Mouse (Mus musculus): ENCODE measurements around the gene Ppp1r3c.
"Not testable (repeated sequence)": the region's sequence is repeated elsewhere in the genome, so short reads cannot be mapped to it uniquely, and the experiment has no call there.

The Ppp1r3c gene

DNA sequence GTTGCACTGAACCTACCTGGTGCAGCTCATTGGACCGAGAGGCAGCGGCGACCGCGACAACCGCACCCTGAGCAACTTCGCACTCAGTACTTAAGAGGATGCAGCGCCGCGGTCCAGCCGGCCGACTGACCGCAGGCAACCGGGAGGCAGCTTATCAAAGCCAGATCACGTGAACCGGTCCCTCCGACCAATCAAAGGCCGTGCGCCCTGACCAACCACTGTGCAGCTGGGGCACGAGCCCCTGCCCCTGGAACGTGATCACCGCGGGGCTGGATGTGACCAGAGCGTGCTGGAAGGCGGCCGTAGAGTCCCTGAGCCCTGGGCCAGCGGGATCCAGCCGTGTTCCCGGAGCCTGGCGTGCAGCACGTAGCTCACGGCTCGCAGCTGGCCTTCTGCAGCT, at the start of gene Ppp1r3c:
Gene Ppp1r3c (minus strand): TSS at position 117 of the 400 bp plus-strand sequence.
- DNase-seq (ENCODE audit: extremely low read depth, low read depth, low spot score) = no peak

DNA sequence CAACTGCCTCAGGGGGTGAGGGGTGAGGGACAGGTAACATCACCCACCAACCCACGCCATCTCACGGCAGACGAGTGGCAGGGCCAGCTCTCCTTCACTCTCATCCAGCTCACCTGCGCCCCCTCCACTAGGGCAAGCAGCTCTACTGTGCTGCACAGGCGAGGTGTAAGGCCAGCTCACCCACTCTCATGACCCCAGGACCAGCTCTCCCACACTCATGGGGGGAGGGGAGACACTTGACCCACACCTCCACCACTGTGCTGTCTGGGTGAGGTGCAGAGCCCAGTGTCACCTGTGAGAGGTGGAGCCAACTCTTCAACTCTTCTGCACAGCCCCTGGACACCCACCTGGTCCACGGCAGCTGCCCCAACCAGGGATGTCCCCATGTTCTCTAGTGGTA, 46.7 kb upstream of the Ppp1r3c start:
- no peak for DNase-seq (ENCODE audit: extremely low read depth, low read depth, low spot score)

DNA sequence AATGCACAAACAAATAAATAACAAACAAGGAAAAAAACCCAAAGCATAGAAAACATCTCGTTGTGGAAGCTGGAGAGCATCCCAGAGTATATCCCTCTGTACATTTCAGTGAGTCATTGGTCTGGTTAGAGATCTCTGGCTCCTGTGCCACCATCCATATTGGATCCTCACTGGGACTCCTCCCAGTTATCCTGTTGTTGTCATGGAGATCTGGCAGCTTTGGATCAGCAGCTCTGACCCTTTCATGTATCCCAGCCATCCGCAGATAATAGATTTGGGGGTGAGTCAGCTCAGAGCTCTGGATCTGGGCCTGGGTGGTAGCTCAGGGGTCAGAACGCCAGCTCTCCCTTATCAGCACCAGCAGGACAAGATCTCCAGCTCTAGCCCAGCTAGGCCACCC, 46.1 kb upstream of the Ppp1r3c start:
- no peak for DNase-seq (ENCODE audit: extremely low read depth, low read depth, low spot score)

DNA sequence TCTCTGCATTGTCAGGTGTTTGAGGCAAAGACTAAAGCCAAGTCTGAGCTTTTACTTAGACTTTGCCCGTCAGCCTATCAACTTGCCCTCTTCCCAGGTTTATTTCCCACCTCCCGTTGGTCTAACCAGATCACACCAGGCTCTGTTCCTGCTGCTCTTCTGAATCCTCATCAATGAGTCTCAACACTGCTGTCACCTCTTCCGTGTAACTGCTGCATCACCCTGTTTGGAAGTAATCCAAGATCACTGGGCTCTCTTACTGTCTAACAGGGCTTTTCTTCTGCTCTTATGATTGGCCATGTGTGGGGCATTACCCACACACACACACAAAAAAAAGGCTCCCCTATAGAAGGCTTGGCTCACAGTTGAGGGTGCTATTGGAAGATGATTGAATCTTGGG, 45.5 kb upstream of the Ppp1r3c start:
- DNase-seq (ENCODE audit: extremely low read depth, low read depth, low spot score) = no peak

DNA sequence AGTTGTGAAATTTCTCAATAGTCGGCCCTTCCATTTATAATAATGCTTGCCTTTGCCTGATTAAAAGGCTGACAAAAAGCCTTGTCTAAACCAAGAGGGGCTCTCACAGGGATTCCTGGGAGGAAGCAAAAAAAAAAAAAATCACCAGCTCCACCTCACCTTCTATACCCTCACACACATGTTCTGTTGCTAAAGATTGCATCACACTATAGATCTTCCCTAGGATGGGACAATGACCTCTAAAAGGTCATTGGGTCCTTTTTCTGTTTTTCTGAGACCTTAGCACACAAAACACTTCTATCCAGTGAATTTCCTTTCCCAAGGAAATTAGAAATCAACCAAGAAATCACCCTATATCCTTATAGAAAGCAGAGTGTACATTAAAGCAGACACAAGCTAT, 43.9 kb upstream of the Ppp1r3c start:
- DNase-seq (ENCODE audit: extremely low read depth, low read depth, low spot score) = no peak

DNA sequence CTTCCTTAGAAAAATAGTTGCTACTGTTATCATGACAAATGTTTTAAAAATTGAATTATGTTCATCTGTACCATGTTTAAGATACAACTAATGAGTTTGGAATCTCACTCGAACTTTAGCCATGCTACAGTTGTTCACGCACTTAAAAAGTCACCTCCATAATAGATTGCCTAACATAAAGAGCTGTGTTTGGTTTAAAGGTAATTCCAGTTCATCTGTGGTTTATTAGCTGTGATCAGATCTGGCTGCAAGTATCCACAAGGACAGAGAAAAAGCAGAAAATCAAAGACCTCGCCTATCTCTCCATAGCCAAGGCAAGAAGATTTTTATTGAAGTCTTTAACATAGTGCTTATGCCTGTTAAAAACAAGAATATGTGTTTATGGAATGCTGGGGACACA, 43.3 kb upstream of the Ppp1r3c start:
- no peak for DNase-seq (ENCODE audit: extremely low read depth, low read depth, low spot score)

DNA sequence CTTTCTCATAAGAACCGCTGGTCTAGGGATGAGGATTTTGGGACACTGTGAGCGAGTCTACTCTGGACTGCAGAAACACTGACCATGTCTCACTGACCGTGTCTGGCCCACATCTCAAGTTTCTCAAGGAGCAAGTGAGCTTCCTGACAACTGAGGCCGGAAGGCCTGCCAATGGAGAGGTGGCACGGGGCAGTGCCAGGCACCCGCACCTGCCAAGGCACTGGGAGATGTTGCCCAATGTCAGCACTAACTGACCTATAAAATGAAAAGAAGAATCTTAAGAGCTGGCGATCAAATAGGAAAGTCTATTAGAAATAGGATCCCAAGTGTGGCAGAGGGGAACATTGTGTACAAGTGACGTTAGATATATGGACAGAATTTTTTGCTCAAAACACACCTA, 39.1 kb upstream of the Ppp1r3c start:
- peak; percentile 62 for DNase-seq (ENCODE audit: extremely low read depth, low read depth, low spot score)

DNA sequence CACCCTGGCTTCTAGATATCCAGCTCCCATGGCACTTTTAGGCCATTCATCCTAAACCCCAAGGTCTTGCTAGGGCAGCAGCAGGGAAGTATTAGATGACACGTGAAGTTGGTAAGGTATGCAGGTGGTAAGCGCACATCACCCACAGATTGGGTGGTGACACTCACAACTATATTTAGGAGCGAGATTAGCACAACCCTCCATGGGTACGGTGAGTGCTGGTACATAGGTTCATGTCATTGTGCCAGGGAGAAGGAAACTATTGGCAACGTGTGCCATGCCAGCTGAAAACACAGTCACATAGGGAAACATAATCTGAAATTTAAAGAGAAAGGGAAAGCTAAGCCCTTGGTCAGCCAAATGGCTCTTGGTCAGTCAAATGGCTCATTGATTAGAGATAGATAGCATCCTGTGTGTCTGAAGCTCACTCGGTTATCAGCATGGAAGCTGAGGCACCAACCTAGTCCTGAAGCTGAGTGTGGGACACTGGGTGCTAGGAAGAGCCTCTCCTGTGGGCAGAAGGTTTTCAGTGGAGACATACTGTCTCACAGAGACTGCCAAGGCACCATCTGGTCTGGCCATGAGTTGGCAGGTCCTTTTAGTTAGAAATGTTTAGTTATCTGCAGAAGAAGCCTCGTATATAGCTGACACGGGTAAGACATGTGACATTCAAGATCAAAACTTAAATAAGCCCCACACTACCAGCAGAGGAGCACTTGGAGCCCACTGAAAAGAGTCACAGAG, 37.4 kb upstream of the Ppp1r3c start:
- no peak for DNase-seq (ENCODE audit: extremely low read depth, low read depth, low spot score)

DNA sequence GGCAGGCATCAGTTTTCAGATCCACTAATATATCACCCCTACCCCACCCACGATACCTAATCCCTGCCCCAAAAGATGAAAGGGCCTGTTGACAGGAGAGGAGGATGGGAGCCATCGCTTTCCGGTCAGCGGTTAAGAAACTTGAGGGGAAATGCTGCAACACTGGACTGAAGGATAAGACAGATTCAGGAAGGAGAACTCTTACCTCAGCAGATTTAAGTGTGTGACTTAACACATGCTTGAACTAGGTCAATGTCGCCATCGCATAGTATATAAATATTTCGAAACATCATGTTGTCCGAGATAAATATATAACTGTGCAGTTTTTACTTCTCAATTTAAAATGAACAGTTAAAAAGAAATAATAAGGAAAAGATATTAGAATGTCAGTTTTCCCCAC, 31.6 kb upstream of the Ppp1r3c start:
- DNase-seq (ENCODE audit: extremely low read depth, low read depth, low spot score) = no peak

DNA sequence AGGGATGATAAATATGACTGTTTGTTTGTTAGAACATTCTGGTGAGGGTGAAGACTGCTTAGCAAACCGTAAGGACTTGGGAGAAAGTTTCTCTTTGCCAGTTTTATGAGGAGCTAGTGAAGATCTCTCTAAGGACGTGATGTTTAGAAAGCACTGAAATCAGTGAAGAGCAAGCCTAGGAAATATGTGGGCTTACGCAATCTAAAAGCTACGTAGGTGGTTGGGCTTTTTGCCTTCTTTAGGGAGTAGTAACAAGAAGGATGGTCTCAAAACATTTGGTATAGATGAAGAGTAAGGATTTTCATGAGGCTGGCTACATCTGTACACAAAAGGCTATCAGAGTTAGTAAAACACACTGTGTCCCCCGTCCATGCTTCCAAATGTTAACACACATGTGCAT, 28.0 kb upstream of the Ppp1r3c start:
- no peak for DNase-seq (ENCODE audit: extremely low read depth, low read depth, low spot score)

DNA sequence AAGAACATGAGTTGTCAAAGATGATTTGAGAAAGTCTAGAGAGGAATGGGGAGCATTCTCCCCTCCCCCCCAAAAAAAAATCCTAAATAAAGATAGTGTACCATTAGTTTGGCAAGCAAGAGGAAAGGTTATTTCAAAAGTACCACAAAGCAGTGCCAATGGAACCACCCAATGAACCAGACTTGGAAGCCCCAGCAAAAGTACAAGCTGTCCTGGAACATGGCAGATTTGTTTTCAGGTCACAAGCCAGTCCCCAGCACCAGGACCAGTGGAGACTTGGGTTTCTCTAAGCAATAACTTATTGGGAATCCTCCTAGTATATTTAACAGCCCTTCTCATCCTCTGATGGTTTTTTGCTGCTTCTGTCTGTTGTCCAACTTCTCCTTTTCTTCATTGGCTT, 12.5 kb upstream of the Ppp1r3c start:
- no peak for DNase-seq (ENCODE audit: extremely low read depth, low read depth, low spot score)

DNA sequence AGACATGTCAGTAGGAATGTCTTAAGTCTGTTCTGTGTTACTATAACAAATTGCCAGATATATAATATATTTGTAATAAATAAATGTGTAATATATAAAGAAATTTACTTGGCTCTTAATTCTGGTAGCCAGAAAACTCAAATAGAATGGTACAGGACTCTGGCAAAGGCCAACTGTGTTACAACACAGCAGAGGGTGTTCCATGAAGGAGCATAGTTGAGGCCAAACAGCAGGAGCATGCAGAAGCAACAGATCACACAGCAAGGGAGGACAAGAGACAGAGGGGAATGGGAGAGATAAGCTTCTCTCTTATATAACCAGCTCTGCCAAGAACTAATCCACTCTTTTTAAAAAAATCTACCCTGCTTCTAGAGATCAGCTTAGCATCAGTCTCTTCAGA, 5.9 kb upstream of the Ppp1r3c start:
- DNase-seq (ENCODE audit: extremely low read depth, low read depth, low spot score) = no peak

DNA sequence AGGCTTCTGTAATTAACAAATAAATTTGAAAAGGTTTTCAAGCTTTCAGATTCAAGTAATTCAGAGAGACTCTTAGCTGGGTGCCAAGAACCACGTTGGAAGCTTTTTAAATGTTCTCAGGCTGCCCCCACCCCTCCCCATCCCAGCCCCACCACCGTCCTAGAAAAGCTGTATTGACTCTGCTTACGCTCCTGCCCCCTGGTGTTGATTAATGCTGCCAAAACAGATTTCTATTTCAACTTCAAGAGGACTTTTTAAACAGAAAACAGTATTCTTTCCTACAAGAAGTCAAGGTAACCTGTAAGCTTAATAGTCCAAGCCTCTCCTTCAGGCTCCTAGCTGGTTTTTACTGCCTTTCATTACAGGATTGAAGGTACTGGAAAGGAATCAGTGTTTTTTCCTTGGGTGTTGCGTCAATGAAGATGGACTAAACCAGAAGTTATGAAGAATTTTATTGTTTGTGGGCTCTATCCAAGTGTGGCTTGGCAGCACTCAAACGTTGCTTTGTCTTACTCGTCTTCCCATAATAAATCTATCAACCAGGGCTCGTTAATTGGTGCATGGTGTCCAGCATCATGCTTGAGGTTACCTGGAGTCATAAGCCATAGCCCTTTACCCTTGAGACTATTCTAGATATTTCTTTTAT, 3.2 kb upstream of the Ppp1r3c start:
- peak; percentile 99 for DNase-seq (ENCODE audit: extremely low read depth, low read depth, low spot score)

DNA sequence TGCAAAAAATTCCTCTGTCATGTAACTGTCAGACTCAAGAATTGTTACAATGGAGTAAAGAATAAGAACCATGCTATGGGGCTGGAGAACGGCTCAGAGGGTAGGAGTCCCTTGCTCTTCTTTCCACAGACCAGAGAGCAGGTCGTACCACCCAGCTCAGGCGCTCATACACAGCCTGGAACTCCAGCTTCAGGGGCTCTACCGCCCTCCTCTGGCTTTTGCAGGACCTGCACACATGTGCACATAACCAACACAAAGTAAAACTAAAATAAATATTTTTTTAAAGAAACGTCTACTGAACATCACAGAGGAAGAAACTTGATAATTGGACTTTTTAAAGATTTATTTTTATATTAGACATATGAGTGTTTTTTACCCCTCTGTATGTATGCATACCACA, 1.6 kb upstream of the Ppp1r3c start:
- no peak for DNase-seq (ENCODE audit: extremely low read depth, low read depth, low spot score)

DNA sequence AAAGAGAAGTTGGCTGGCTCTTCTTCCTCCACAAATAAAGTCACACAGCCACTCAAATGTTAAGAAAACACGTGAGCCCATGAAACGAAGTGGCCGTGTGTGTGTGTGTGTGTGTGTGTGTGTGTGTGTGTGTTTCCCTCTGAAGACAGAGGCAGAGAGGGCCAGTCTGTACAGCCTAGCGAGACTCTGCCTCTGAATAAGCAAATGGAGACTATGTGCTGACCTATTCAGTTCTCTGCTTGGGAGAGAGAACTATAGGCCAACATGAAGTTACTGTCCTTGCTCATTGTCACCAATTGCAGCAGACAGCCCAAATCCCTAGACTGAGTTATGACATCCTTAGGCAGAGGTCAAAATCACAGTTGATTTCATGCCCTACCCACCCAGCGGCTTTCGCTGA, 634 bp upstream of the Ppp1r3c start:
- DNase-seq (ENCODE audit: extremely low read depth, low read depth, low spot score) = no peak

DNA sequence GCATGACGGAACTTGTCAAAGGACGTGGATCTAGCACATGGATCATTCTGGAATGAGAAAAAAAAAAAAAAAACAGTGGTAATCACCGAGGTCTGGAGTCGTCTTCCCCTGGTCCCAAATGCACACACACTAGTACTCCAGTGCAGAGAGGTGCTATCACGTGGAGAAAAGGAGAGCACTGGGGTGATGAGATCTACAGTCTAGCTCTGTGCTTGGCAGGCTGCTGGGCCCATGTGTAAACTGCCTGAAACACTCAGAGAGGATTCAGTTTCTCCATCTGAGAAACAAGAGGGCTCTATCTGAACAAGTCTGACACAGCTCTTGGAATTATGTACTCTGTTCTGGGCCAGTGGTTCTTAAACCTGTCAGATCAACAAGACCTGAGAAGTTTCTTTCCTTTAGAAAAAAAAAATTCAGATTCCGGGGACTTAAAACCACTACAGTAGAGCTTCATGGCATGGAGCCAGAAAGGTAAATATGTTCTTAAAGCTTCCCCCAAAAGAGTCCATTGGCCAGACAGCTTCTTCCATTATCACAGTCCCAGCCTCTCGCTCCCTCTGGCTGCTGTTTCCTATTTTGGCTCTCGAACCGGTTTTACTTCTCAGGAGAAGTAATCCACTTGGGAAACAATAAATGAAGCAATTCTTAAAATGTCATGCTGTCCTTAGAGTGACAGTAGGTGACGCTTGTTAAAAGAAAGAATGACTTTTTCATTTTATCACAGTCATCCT, 2.0 kb downstream of the Ppp1r3c start:
- peak; percentile 74 for DNase-seq (ENCODE audit: extremely low read depth, low read depth, low spot score)

DNA sequence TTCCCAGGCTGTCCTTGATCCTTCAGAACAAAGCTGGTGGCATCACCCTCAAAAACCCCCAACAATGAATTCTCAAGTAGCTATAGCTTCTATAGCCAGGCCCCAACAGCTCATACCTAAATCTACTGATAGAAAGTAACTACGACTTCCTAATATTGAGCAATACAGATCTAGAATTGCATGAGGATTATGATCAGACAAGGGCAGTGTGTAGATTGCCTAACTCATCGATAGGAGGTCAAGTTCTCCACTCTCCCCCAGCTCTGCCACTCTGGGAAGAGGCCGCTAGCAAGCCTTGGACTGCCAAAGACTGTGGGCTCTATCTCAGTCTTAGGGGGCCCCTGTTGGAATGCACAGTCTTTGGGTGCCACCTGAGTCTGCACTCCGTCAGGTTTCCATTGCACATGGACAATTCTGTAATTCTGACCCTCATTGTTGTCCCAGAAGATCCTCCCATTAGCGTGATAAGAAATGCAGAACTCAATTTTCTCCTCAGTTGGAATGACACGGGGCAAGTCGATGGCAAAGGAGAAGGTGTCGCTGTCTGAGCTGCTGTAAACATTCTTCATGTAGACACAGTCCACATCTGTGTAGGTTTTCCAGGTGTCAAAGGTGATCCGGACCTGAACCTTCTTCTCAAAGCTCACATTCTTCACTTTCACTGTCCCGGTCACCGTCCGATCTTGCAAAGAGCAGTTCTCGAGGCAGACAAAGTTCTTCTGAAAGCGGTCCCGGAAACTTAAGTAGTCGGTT, 3.1 kb downstream of the Ppp1r3c start:
- no peak for DNase-seq (ENCODE audit: extremely low read depth, low read depth, low spot score)

DNA sequence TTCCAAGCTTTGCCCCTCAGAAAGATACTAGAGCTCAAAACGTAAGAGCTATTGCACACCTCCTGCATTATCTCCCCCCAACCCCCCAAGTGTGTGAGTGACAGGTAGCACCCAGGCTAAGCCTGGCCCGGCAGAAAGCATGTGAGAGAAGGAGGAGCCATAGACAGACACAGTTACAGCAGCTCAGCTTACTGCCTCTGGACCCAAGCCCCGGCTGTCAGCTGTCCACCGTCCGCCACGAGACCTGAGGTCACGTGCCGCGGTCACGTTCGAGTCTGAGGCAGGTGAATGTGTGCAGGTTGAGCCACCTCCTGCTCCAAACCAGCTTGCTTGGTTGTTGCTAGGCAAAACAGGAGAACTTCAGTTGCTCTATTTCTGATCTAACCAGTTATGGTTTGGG, 5.1 kb downstream of the Ppp1r3c start:
- DNase-seq (ENCODE audit: extremely low read depth, low read depth, low spot score) = no peak

DNA sequence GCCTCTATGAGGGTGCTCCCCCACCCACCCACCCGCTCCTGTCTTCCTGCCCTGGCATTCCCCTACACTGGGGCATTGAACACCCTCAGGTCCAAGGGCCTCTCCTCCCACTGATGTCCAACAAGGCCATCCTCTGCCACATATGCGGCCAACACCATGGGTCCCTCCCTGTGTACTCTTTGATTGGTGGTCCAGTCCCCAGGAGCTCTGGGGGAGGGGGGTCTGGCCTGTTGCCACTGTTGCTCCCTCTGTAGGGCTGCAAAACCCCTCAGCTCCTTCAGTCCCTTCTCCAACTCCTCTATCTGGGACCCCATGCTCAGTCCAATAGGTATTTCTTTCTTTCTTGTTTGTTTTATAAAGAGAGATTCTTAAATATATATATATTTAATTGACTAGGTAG, 6.0 kb downstream of the Ppp1r3c start:
- not testable (repeated sequence) for DNase-seq (ENCODE audit: extremely low read depth, low read depth, low spot score)

DNA sequence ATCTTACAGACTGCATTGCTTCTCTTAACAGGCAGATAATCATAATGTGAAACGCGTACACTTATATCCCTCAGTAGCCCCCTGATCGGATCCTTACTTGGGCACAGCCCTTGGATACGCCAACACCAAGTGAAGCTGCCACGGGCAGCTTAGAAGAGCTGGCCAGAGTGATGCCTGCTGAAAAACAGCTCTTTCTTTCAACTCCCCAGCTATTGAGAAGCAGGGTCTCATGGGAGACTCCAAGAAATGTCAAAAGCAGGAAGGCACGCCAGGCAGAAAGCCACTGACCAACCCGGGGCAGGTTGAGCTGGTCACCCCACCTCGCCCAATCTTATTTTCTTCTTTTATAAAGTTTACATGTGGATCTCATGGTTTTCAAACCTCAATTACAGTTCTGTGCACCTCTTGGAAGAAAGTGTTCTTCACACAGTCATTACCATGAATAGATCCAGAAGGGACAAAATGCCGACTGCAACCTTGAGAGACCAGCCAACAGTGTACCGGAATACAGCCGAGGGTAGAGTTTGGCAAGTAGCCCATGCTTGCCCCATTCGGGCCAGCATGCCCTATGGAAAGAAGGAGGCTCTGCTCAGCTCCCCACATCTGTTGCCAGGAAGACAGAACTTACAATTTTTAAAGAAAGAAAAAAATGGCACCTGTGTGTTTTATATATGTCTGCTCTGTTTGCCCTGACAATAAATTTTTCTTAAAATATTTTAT, 7.6 kb downstream of the Ppp1r3c start:
- DNase-seq (ENCODE audit: extremely low read depth, low read depth, low spot score) = no peak

DNA sequence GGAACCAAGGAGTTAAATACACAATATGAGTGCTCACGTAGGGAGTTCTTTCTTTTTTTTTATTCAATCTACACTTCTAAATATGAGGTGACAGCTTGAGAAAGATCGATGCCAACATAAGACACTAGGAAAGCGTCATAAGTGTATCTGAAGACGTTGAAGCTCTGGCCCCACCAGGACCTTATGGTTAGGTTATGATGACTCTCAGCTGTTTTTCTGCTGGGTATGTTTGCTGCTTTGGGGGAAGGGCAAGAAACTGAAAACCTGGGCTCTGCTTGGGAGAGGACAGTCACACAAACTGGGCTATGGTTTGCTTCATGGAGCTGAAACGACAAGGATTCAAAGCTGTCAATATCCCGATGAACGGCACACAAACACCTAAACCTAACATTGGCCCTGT, 11.5 kb downstream of the Ppp1r3c start:
- no peak for DNase-seq (ENCODE audit: extremely low read depth, low read depth, low spot score)

Measured in fat pad, adult 2 months (tissue).